ENCODE assay signal across 8 mouse cellular contexts in genomic region chr17:35667334-35668065, GRCm38 (mm10). TPM values are rescaled to one million over a fixed set of nuclear protein-coding genes. Genes with fewer than 3 reads are reported as not detected.
DNase-seq lines count a peak whose midpoint lies in the region; ATAC-seq and TF ChIP-seq lines count a peak whose summit lies in the region.

TSS of gene Vars2 (minus strand) at chr17:35667592.

- H3K9ac ChIP-seq in ES-Bruce4 (ENCODE audit: low read depth, poor library complexity, severe bottlenecking): peak within 1 kb of the TSS; percentile 71
- peak within 1 kb of the TSS; percentile 85 for H3K9ac ChIP-seq in forebrain, embryonic 14.5 days (ENCODE audit: low read length)
- peak within 1 kb of the TSS; percentile 88 for H3K9ac ChIP-seq in neural tube, embryonic 15.5 days (replicated peaks)

- H3K4me2 ChIP-seq in forebrain, embryonic 14.5 days (ENCODE audit: low read length): peak within 1 kb of the TSS; percentile 90
- peak within 1 kb of the TSS; percentile 94 for H3K4me2 ChIP-seq in neural tube, embryonic 15.5 days

- intact Hi-C loops in heart, postnatal 14 days (cut with DNase I): no loop called here

- peaks cover 3% of the 10 kb centered on the region for H3K4me1 ChIP-seq in ES-Bruce4 (ENCODE audit: control insufficient read depth, insufficient read depth, low read length)
- H3K4me1 ChIP-seq in forebrain, embryonic 14.5 days (ENCODE audit: control insufficient read depth, insufficient read depth, low read length): peaks cover 8% of the 10 kb centered on the region
- peaks cover 26% of the 10 kb centered on the region for H3K4me1 ChIP-seq in neural tube, embryonic 15.5 days

- peak within 1 kb of the TSS; percentile 79 for H3K4me3 ChIP-seq in ES-Bruce4 (ENCODE audit: low read depth, low read length)
- H3K4me3 ChIP-seq in forebrain, embryonic 14.5 days (ENCODE audit: low read depth, low read length): peak within 1 kb of the TSS; percentile 69
- peak within 1 kb of the TSS; percentile 82 for H3K4me3 ChIP-seq in neural tube, embryonic 15.5 days (replicated peaks)

- peak; percentile 60 for TF ChIP-seq POLR2A in ES-Bruce4 (IDR thresholded peaks at IDR 0.05; ENCODE audit: insufficient read depth, low read length)

- under 1% methylated on average over 61 of the region's 61 CpGs for WGBS in forebrain, embryonic 14.5 days
- WGBS in neural tube, embryonic 15.5 days: 2% methylated on average over 61 of the region's 61 CpGs

- peaks cover 2% of the 10 kb centered on the region; the same call in 1 of the 2 replicates for H3K36me3 ChIP-seq in ES-Bruce4 (ENCODE audit: control insufficient read depth, insufficient read depth, low read length, poor library complexity, severe bottlenecking)
- peaks cover 19% of the 10 kb centered on the region for H3K36me3 ChIP-seq in forebrain, embryonic 14.5 days (ENCODE audit: control insufficient read depth, insufficient read depth, low read length)
- peaks cover 10% of the 10 kb centered on the region; the same call in 1 of the 2 replicates for H3K36me3 ChIP-seq in neural tube, embryonic 15.5 days

- TF ChIP-seq CTCF in ES-Bruce4 (IDR thresholded peaks at IDR 0.05; ENCODE audit: low read depth, low read length): no peak

- H3K9me3 ChIP-seq in ES-Bruce4 (replicated peaks; ENCODE audit: control insufficient read depth, insufficient read depth, low read length, poor library complexity, severe bottlenecking): no peaks in the 10 kb centered on the region
- no peaks in the 10 kb centered on the region for H3K9me3 ChIP-seq in forebrain, embryonic 14.5 days (replicated peaks; ENCODE audit: control insufficient read depth, low read length)
- H3K9me3 ChIP-seq in neural tube, embryonic 15.5 days (replicated peaks): no peaks in the 10 kb centered on the region

- peak within 1 kb of the TSS; percentile 27 for H3K27ac ChIP-seq in ES-Bruce4 (ENCODE audit: insufficient read depth, low read length)
- peak within 1 kb of the TSS; percentile 71 for H3K27ac ChIP-seq in forebrain, embryonic 14.5 days (ENCODE audit: low read depth, low read length)
- peak within 1 kb of the TSS; percentile 90 for H3K27ac ChIP-seq in neural tube, embryonic 15.5 days (replicated peaks)

- peak; percentile 83 for ATAC-seq in cerebellum, adult (ENCODE audit: insufficient number of reproducible peaks, low FRiP score, low TSS enrichment)
- ATAC-seq in forebrain, embryonic 14.5 days: peak; percentile 92
- ATAC-seq in neural tube, embryonic 15.5 days (ENCODE audit: low FRiP score): peak; percentile 93

- no peaks in the 10 kb centered on the region for H3K27me3 ChIP-seq in ES-Bruce4 (ENCODE audit: control insufficient read depth, insufficient read depth, low read length, poor library complexity, severe bottlenecking)
- no peaks in the 10 kb centered on the region for H3K27me3 ChIP-seq in forebrain, embryonic 14.5 days (replicated peaks; ENCODE audit: control insufficient read depth, insufficient read depth, low read length)
- no peaks in the 10 kb centered on the region for H3K27me3 ChIP-seq in neural tube, embryonic 15.5 days (replicated peaks)

- no peak for TF ChIP-seq EP300 in ES-Bruce4 (IDR thresholded peaks at IDR 0.05; ENCODE audit: insufficient read depth, low read depth, low read length)

- DNase-seq in forebrain, embryonic 14.5 days (ENCODE audit: low spot score): peak; percentile 97
- peak; percentile 98 to 99 for DNase-seq in heart, postnatal 14 days
- DNase-seq in layer of hippocampus, adult 11-12 months (ENCODE audit: low spot score): peak; percentile 98
- DNase-seq in lung, adult 18-20 months: peak; percentile 95 to 97
- DNase-seq in testis, postnatal 14 days (ENCODE audit: low spot score): peak; percentile 95

RNA-seq across cellular contexts. Expression of gene Vars2, which starts in this region (rescaled TPM):
- polyA plus RNA-seq in ES-Bruce4 (2011; ENCODE audit: insufficient read depth, insufficient read length, low read depth, missing spikeins): 35.2 and 41.1 TPM in 2 replicates
- 9.3 and 11.5 TPM in 2 replicates for polyA plus RNA-seq in forebrain, embryonic 14.5 days (2014; fragmentation: Nextera tagmentation; extraction: Ambion mirVana)
- total RNA-seq in heart, postnatal 14 days (2021): 10 to 100 TPM; 29.6 to 30.7 TPM
- 12.8 and 17.9 TPM in 2 replicates for polyA plus RNA-seq in neural tube, embryonic 15.5 days (2015; fragmentation: Nextera tagmentation; extraction: Ambion mirVana)

Comparison
In these comparisons a context has a peak if more than half of its experiments do, and no peak if none do; other contexts are left out.
1. Peak in every context shown above with its lines: DNase-seq, ATAC-seq, H3K4me3 ChIP-seq and H3K27ac ChIP-seq.
2. H3K27ac ChIP-seq: peak in every context shown above with its lines; median percentile 90 in neural tube, embryonic 15.5 days; 71 in forebrain, embryonic 14.5 days; 27 in ES-Bruce4.